Mouse (Mus musculus) forebrain, postnatal 0 days (tissue): ENCODE results near the gene H2afy2. TPM values are rescaled to one million over a fixed set of nuclear protein-coding genes. Genes with fewer than 3 reads are reported as not detected.

ENCODE experiments used
- ATAC-seq: fragments of 200-750 bp; cut with Nextera tagmentation; 2 replicates; pipeline ENCODE4 v1.8.0; 2017; ENCODE audit warnings: mild to moderate bottlenecking, moderate library complexity
- DNase-seq: peaks from one replicate; pipeline ENCODE4 v3.0.0-alpha.2; 2015
- H3K27ac ChIP-seq: fragments of 300-500 bp; sonication (generic); 2 replicates; pipeline ENCODE4 v1.5.1; 2014; ENCODE audit warnings: low read depth, mild to moderate bottlenecking, antibody characterized with exemption, low read length, moderate library complexity, mixed read lengths
- H3K27me3 ChIP-seq: fragments of 300-500 bp; sonication (generic); 2 replicates; pipeline ENCODE4 v1.6.1; 2014; ENCODE audit warnings: mild to moderate bottlenecking, low read length, mixed read lengths; ENCODE audit not compliant: insufficient read depth
- H3K36me3 ChIP-seq: fragments of 300-500 bp; sonication (generic); 2 replicates; pipeline ENCODE4 v1.6.1; 2014; ENCODE audit warnings: mild to moderate bottlenecking, moderate library complexity; ENCODE audit not compliant: insufficient read depth
- H3K4me1 ChIP-seq: fragments of 300-500 bp; sonication (generic); 2 replicates; pipeline ENCODE4 v1.6.1; 2014; ENCODE audit warnings: antibody characterized with exemption; ENCODE audit not compliant: insufficient read depth
- H3K4me2 ChIP-seq: fragments of 300-500 bp; sonication (generic); 2 replicates; pipeline ENCODE4 v1.6.1; 2014; ENCODE audit warnings: low read depth, mild to moderate bottlenecking, moderate library complexity
- H3K4me3 ChIP-seq: fragments of 300-500 bp; sonication (generic); 2 replicates; pipeline ENCODE4 v1.5.1; 2014; ENCODE audit warnings: low read depth, low read length, mixed read lengths
- H3K9ac ChIP-seq: fragments of 300-500 bp; sonication (generic); 2 replicates; pipeline ENCODE4 v1.6.1; 2014; ENCODE audit warnings: mild to moderate bottlenecking
- H3K9me3 ChIP-seq: fragments of 300-500 bp; sonication (generic); 2 replicates; pipeline ENCODE4 v1.6.1; 2016; ENCODE audit warnings: low read length
- CTCF ChIP-seq: sonication (generic); IDR thresholded peaks from 2 replicates; pipeline ENCODE4 v1.5.1; 2016; ENCODE audit warnings: antibody characterized with exemption, control low read depth, low read depth
- WGBS: fragments of 180-500 bp; shearing (Covaris S2); extraction: QIAGEN DNeasy Blood & Tissue Kit; methylation state at CpG from one replicate; pipeline ENCODE4 v1.1.7; 2014; 5-methylcytosine and 5-hydroxymethylcytosine counted together
- polyA plus RNA-seq: library from polyadenylated mRNA; unstranded; fragments of >200 nt; fragmentation: Nextera tagmentation; extraction: Ambion mirVana; gene quantifications from 2 replicates; pipeline ENCODE4 v1.2.1, GENCODE M21; 2015
- total RNA-seq: library from RNA; depleted of rRNA; stranded (reverse); fragments of >200 nt; gene quantifications from 2 replicates; pipeline ENCODE4 v1.2.3, GENCODE M21; 2014; rRNA removed

Gene H2afy2
- total RNA-seq (129 and 143 TPM in 2 replicates), polyA plus RNA-seq (175 and 191 TPM in 2 replicates)

- Histone ChIP-seq H3K9ac (peak within 1 kb of the TSS; percentile 100), H3K4me3 (peak within 1 kb of the TSS; percentile 91), H3K9me3 (no peaks in the 10 kb centered on the region), H3K27ac (peak within 1 kb of the TSS; percentile 99), H3K36me3 (no peaks in the 10 kb centered on the region), H3K4me2 (peak within 1 kb of the TSS; percentile 65), H3K27me3 (no peaks in the 10 kb centered on the region), H3K4me1 (0 out of 2 replicates have a peak, but pooled peaks cover 8% of the 10 kb centered on the region)
- ATAC-seq, result peak; percentile 91
- 1% methylated on average over 50 of the region's 50 CpGs for WGBS
- TF ChIP-seq CTCF, result peak; percentile 75
- peak; percentile 91 for DNase-seq
These were observed at the start of gene H2afy2 for GRCm38 (mm10) chr10:61783621-61784251. Gene H2afy2 (minus strand): TSS chr10:61784147.

GRCm38 (mm10) chr10:61832713-61833112, 48.8 kb upstream of the H2afy2 start:
- Histone ChIP-seq H3K4me2 (no peak overlapping the region), H3K4me3 (no peak overlapping the region), H3K36me3 (no peaks in the 10 kb centered on the region), H3K27me3 (no peaks in the 10 kb centered on the region), H3K27ac (no peak overlapping the region), H3K4me1 (no peaks in the 10 kb centered on the region), H3K9me3 (no peaks in the 10 kb centered on the region), H3K9ac (no peak overlapping the region)
- 83% methylated on average over 11 of the region's 11 CpGs for WGBS
- ATAC-seq (no peak), DNase-seq (no peak)
- TF ChIP-seq CTCF, result no peak

DNA sequence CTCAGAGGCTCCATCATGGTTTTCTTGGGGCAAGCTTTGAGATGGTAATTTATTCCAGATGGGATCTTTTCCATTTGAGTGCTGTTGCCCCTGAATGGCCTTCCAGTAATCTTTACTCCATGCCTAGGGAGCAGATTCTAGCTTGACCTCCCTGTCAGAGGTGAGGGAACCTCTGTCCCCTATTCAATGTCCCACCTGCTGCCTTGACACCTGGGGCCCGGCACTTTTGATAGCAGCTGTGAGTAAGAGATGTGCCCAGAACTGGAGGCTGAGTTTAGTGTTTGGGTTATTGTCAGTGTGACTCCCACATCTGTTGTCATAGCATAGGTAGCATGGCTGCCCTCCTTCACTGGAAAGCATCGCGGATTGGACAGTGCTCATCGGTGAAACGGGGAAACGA, 47.8 kb upstream of the H2afy2 start:
- WGBS, result 96% methylated on average over 6 of the region's 6 CpGs
- ATAC-seq, result no peak
- Histone ChIP-seq H3K4me2 (no peak overlapping the region), H3K4me3 (no peak overlapping the region), H3K4me1 (no peaks in the 10 kb centered on the region), H3K36me3 (no peaks in the 10 kb centered on the region), H3K9me3 (no peaks in the 10 kb centered on the region), H3K9ac (no peak overlapping the region), H3K27me3 (no peaks in the 10 kb centered on the region), H3K27ac (no peak overlapping the region)
- TF ChIP-seq CTCF, result no peak
- no peak for DNase-seq

DNA sequence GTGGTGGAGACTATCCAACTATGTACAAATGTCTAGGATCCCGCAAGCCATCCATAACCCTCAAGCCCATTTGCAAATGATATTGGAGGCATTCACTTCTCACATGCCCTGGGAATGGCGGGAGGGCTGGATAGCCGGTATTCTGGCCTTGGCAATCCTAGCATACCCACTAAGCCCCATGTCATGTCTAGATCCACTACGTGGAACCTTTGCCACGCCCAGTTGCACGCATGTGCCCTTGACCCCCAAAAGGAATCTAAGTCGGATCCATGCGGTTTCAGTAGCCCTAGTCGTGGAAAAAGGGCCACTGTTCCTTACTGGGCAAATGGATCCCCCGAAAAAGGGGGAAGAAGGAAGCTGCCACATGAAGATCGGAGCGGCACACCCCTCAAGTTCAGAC, 47.3 kb upstream of the H2afy2 start:
- 82% methylated on average over 12 of the region's 12 CpGs for WGBS

GRCm38 (mm10) chr10:61830817-61831216, 46.9 kb upstream of the H2afy2 start:
- no peak overlapping the region for H3K4me3 ChIP-seq
- no peak overlapping the region for H3K4me2 ChIP-seq
- no peaks in the 10 kb centered on the region for H3K4me1 ChIP-seq
- H3K9me3 ChIP-seq, result no peaks in the 10 kb centered on the region
- no peak overlapping the region for H3K9ac ChIP-seq
- H3K27ac ChIP-seq, result no peak overlapping the region
- no peaks in the 10 kb centered on the region for H3K36me3 ChIP-seq
- 59% methylated on average over 9 of the region's 9 CpGs for WGBS
- DNase-seq (no peak), ATAC-seq (no peak)
- no peaks in the 10 kb centered on the region for H3K27me3 ChIP-seq
- TF ChIP-seq CTCF, result no peak

More for the DNA sequence above, 47.3 kb upstream of the H2afy2 start:
- Histone ChIP-seq H3K27ac (no peak overlapping the region), H3K4me1 (no peaks in the 10 kb centered on the region), H3K36me3 (no peaks in the 10 kb centered on the region), H3K9ac (no peak overlapping the region), H3K4me2 (no peak overlapping the region), H3K9me3 (no peaks in the 10 kb centered on the region), H3K4me3 (no peak overlapping the region), H3K27me3 (no peaks in the 10 kb centered on the region)
- TF ChIP-seq CTCF, result no peak
- no peak for DNase-seq
- ATAC-seq, result no peak

DNA sequence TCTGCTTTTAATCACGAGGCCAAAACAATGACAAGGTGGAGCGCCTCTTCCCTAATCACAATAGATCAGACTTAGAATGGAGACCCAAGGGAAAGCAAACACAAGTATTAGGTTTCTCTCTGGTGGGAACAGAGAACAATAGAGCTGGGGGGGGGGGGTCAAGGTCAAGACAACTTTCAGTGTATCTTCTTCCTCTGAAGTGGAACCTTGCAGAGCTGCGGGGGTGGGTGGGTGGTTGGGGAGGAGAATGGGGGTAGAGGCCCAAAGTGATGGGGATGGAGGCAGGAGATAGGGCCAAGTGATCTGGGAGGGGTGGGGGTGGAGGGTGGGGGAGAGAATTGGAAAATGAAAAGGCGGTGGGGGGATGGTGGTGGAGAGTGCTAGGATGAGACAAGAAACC, 45.1 kb upstream of the H2afy2 start:
- no peak overlapping the region for H3K27ac ChIP-seq
- no peaks in the 10 kb centered on the region for H3K36me3 ChIP-seq
- H3K4me3 ChIP-seq, result no peak overlapping the region
- DNase-seq (no peak), ATAC-seq (no peak)
- no peak overlapping the region for H3K4me2 ChIP-seq
- H3K9me3 ChIP-seq, result no peaks in the 10 kb centered on the region
- no peak for TF ChIP-seq CTCF
- 63% methylated on average over 4 of the region's 4 CpGs for WGBS
- no peaks in the 10 kb centered on the region for H3K27me3 ChIP-seq
- H3K4me1 ChIP-seq, result no peaks in the 10 kb centered on the region
- H3K9ac ChIP-seq, result no peak overlapping the region

DNA sequence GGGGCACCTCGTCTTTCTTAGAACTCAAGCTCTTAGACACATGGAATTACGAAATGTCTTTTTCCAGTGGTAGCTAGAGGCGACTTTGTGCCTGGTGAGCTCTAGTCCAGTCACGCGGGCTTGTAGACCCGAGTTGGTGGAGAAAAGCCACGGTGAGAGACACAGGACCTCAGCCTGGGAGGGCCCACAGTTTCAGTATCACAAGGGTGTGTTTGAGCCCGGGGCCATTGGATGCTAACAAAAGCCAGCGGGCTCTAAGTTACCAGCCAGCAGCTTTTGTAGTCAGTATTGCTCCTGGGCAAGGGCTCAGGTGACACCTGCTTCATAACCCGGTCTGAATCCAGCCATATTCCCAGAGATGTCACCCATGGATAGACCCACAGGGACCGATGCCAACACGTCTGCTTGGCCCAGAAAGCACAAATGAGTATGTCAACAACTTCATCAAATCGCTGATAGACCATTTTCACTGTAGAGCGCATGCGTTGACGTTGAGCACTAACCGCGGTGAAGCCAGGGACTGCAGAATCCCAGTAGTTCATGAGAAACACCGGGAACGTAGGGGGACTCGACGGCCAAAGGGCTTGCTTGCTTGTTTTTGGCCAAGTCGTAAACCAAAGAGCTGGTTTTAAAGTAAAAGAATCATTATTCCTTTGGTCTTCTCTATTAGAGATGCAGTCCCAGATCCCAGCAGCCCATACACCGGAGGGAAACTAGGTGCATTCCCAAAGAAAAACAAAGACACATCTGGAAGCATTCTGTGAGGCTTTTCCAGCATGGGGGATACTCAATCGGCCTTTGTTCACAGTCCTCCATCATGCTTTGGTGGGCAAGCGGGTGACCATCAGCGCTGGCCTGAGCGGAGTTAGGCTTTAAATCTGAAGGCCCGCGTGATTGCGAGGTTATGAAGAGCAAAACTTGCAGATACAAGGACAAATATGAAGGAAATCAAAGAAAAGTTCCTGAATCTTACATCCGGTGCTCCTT, 44.3 kb upstream of the H2afy2 start:
- Histone ChIP-seq H3K4me3 (no peak overlapping the region), H3K4me1 (no peaks in the 10 kb centered on the region), H3K27ac (no peak overlapping the region), H3K27me3 (no peaks in the 10 kb centered on the region), H3K4me2 (no peak overlapping the region), H3K36me3 (no peaks in the 10 kb centered on the region), H3K9ac (no peak overlapping the region), H3K9me3 (no peaks in the 10 kb centered on the region)
- WGBS, result 90% methylated on average over 32 of the region's 32 CpGs
- ATAC-seq (no peak), DNase-seq (no peak)
- no peak for TF ChIP-seq CTCF
